Mouse (Mus musculus): Measurements from ENCODE around the gene Vamp9. TPM values are rescaled to one million over a fixed set of nuclear protein-coding genes. Genes with fewer than 3 reads are reported as not detected.

Vamp9 gene
- total RNA-seq, 2 experiments from 2014 or later, result not detected

GRCm38 (mm10) chr5:99941273-99941672, 35.2 kb downstream of the Vamp9 start:
- no peak for DNase-seq
- intact Hi-C loops (cut with DNase I), result no loop called here

DNA sequence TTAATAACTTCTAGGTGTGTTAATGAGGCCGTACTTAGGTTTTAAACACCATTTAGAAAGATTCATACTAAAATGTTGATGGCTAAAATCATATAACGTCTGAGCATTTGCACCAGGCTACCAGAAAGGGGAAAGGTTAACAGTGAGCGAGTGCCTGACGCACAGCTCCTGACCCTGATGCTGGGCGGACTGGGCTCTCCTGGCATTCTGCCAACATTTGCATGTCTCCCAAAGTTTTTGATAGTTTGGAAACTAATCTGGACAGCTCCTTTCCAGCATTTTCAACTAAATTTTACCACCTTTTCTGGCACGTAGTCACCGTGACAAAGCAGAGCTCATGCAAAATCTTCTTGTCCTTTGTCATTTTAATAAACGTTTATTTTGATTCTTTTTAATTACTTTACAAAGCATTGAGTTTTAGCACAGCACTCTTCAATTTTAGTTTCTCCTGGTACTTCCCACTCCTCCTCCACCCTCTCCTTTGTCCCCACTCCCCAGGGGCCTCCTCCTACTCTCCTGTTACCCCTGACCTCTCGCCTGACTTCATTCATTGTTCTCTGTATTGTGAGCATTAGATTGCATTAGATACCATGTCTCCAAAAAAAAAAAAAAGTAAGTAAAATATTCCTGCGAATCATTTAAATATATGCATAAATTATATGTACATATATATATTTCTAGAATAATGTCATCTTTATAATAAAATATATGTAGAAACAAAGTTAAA, 35.9 kb downstream of the Vamp9 start:
- no peak for DNase-seq

DNA sequence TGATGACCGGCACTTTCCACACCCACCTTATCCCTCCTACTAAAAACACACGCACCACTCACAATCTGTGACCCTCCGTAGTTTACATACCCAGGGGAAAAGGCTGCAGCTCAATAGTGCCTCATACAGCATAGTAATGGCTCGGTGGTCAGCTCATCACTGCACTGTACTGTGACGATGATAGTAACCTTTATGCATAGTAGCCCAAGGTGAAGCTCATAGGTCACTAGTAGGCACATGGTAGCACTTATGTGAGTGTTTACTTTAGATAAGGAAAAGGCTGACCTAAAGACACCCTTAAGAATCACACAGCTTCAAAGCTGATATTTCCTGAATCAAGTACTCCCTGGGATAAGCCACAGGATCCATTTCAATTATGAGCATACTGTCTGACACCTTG, 46.5 kb downstream of the Vamp9 start:
- intact Hi-C loops (cut with DNase I), result no loop called here

More for the DNA sequence above, 35.9 kb downstream of the Vamp9 start:
- intact Hi-C loops (cut with DNase I), result no loop called here

GRCm38 (mm10) chr5:99953883-99954282, 47.8 kb downstream of the Vamp9 start:
- no peak for DNase-seq
- intact Hi-C loops (cut with DNase I), result no loop called here

More for the DNA sequence above, 46.5 kb downstream of the Vamp9 start:
- no peak for DNase-seq

GRCm38 (mm10) chr5:99958666-99959065, 52.6 kb downstream of the Vamp9 start:
- DNase-seq, result no peak
- intact Hi-C loops (cut with DNase I), result no loop called here

DNA sequence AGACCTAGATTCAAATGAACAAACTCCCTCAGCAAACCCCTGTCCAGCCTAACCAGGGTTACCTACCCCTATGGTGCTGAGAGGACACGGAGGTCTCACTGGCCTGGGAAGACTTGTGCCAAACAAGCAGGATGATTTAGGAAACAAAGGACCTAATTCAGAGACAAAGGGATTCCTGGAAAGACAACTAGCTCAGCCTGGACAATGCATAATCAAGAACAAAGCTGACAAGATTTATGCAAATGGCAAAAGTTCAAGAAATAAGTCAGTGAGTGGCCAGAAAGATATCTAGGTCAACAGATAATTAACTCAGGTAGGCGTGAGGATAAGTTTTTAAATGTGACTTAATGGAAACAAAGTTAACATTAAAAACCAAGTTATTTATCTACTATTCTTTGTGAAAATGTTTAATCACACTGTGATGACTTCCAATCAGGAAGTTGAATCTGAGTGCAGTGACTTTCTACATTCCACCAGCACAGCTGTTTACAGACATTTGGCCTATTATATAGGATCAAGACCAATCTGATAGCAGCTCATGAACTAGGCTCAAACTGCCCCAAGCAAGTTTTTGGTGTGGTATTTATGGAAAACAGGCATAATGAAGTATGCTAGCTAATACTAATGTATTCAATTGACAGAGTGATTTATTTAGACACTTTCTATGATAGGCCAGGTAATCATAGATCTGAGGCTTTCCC, 53.3 kb downstream of the Vamp9 start:
- intact Hi-C loops (cut with DNase I), result no loop called here
- no peak for DNase-seq

DNA sequence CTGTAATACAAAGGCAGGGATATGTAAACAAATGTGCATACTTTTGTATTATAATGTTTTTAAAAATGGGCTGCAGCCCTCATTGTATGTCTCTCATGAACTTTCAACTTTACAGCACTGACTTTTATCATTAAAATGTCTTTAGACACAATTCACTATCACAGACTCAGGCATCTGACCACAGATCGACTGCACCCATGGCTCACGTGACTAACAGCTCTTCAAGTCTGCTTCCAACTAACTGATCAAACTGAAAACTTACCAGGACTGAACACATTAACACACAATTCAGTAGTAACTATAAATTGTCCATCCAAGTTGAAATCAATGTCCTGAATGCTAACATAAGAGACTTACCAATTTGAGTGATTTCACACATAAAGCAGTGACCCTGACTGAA, 53.9 kb downstream of the Vamp9 start:
- intact Hi-C loops (cut with DNase I), result no loop called here
- DNase-seq, result no peak

- intact Hi-C loops (cut with DNase I), result no loop called here
- no peak for DNase-seq
Measured at GRCm38 (mm10) chr5:99973941-99974340, 67.9 kb downstream of the Vamp9 start.

DNA sequence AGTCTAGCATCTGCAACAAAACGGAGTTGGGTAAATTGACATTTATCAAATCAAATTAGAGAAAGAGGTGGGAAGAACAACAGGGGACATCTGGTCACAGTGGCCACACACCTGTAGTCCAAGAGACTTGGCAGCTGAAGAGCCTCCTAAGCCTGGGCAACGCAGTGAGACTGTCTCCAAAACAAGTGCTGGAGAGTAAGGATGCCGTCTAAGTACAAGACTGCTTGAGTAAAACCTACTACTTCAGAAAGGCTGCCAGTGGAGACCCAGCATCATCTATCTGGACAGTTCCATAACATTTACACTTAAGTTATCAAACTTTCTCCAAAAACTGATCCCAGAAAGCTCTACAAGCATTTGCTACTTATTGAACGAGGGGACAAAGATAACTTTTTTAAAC, 69.0 kb downstream of the Vamp9 start:
- intact Hi-C loops (cut with DNase I), result loop anchor here (5.0 kb wide), 1 partner anchor 62 kb away; the partner anchor contains the start of genes Enoph1 and Hnrnpdl
- no peak for DNase-seq

DNA sequence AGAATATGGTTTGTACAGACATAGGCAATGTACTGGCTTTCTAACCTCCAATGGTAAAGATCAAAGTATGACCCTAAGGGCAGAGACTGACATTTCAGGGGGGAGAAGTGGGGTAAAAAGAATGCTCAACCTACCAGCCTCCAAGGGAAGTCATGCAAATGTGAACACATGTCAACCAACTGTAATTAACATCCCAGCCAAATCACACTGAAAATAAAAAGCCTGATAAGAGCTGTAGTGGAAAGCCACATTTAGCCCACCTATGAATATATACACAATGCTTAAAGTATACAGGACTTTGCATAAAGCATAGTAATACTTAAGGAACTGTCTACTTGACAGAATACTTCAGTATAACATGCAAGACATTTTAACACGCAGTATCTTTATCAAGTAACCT, 69.7 kb downstream of the Vamp9 start:
- intact Hi-C loops (cut with DNase I), result loop anchor here (5.0 kb wide), 1 partner anchor 62 kb away; the partner anchor contains the start of genes Enoph1 and Hnrnpdl
- no peak for DNase-seq

DNA sequence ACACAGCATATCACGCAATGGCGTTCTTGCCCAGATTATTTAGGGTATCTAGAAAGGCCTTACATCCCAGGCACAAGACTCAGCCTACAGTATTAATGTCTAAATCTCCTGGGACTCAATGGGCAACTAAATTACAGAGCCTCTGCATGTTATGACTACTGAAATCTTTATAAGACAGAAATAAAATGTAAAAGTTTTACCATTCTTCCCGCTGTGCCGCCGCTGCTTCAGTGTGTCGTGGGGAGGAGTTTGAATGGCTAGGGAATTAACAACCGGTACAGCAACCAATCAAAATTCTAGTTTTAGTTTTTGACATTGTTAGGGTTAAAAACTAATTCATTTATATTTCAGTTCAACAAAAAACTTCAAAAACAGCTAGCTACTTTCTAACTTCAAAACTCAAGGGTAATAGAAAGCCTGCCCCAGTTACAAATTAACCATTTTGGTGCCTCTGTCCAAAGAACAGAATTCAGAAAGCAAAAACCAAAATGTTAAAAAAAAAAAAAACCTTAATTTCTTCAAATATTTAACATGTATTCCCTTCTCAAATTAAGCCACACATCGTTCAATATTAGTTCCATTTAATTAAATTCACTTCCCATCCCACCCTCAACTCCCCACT, 70.4 kb downstream of the Vamp9 start:
- no peak for DNase-seq
- intact Hi-C loops (cut with DNase I), result loop anchor here (5.0 kb wide), 1 partner anchor 61 kb away; the partner anchor contains the start of genes Enoph1 and Hnrnpdl

GRCm38 (mm10) chr5:99977516-99978301, 71.7 kb downstream of the Vamp9 start:
- intact Hi-C loops (cut with DNase I), result loop anchor here (5.0 kb wide), 1 partner anchor 60 kb away; the partner anchor contains the start of genes Enoph1 and Hnrnpdl
- DNase-seq, result peak; percentile 89

DNA sequence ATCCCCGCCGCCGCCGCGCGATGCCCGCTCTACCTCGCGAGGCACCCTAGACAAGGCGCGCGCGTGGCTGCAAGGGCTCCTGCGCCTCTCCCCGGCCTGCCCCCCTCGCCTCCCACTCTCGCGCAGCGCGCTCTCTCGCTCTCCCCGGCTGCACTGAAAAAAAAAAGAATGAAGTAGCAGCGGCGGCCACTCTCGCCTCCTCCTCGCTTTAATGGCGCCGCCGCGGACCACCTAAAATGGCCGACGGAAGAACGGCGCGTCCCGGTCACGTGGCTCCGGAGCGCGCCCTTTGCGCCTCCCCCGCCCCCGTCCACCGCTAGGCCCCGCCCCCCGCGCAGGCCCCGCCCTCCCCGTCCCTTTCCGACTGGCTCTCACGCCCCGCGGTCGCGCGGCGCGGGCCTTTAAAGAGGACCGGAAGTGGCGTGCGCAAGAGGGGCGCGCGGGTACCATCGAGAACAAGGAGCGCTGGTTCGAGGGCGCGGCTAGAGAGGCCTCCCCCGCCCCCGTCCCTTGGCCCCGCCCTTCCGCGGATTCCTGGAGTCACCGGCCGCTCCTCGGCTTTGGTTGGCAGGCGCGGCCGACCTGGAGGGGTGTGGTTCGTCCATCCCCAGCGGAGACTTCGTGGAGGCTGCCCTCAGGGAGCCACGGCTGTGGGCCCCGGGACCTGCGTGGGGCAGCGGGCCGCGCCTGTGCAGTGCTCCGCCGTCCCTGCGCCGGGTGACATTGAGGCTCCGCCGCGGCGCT, 72.8 kb downstream of the Vamp9 start, which contains the start of the genes Hnrnpd and 4930524J08Rik:
Hnrnpd (minus strand) TSS at position 240 of the 744 bp plus-strand sequence.
4930524J08Rik (plus strand) TSS at position 363 of the 744 bp plus-strand sequence.
- intact Hi-C loops (cut with DNase I), result loop anchor here (5.0 kb wide), 1 partner anchor 58 kb away; the partner anchor contains the start of genes Enoph1 and Hnrnpdl

DNA sequence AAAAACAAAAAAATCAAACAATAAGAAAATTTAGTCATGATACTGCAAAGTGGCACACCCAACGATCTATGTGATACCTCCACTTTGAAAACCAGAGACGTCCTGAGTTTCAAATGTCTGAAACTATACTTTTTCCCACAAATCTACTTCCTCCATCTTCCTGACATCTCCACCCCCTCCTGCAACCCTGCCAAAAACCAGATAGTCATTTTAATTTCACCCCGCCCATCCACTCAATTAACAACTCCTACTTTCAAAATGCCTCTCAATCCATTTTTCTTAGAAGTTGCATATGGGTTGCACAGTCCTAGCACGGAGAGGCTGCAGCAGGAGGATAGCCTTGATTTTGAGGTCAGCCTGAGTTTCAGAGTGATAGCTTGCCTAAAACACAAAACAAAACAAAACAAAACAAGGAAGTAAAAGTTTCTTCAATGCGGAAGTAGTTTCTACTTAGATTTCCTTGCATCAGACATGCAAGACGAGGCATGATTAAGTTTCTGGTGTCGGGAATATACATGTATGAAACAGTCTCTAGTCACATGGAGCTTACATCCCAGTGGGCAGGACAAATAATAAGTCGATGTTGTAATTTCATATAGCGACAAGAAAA, 77.5 kb downstream of the Vamp9 start:
- no peak for DNase-seq
- intact Hi-C loops (cut with DNase I), result no loop called here

More for the DNA sequence above, 72.8 kb downstream of the Vamp9 start, which contains the start of the genes Hnrnpd and 4930524J08Rik:
- peak; percentile 98 for DNase-seq

DNA sequence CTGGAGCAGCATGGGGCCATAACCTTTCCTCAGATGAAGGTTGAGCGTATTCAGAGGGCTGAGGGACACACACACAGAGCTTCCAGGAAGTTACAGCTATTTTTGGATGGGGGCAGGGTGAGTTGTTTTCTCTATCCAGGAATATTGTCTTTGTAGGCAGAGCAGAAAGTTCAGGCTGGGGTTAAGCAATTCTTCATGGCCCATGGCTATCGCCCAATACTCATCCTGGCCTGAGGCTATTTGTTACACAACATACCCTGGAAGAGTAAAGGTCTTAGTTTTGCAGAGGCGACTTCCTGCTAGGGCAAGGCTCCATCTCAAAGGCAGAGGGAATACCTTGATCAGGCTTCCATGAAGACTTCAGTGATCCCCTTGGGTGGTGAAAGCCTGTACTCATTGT, 88.1 kb downstream of the Vamp9 start:
- DNase-seq, result no peak
- intact Hi-C loops (cut with DNase I), result no loop called here

GRCm38 (mm10) chr5:99994680-99995079, 88.6 kb downstream of the Vamp9 start:
- DNase-seq, result no peak
- intact Hi-C loops (cut with DNase I), result no loop called here

- no peak for DNase-seq
- intact Hi-C loops (cut with DNase I), result no loop called here
Measured at GRCm38 (mm10) chr5:100000048-100000447, 94.0 kb downstream of the Vamp9 start.

- DNase-seq, result no peak
- intact Hi-C loops (cut with DNase I), result no loop called here
Measured at GRCm38 (mm10) chr5:100000500-100000899, 94.4 kb downstream of the Vamp9 start.
